Mouse (Mus musculus): ENCODE data around the gene Rbm18. TPM values are rescaled to one million over a fixed set of nuclear protein-coding genes. Genes with fewer than 3 reads are reported as not detected.

Gene Rbm18
- polyA plus RNA-seq, 1 experiment: 4.3 TPM

DNA sequence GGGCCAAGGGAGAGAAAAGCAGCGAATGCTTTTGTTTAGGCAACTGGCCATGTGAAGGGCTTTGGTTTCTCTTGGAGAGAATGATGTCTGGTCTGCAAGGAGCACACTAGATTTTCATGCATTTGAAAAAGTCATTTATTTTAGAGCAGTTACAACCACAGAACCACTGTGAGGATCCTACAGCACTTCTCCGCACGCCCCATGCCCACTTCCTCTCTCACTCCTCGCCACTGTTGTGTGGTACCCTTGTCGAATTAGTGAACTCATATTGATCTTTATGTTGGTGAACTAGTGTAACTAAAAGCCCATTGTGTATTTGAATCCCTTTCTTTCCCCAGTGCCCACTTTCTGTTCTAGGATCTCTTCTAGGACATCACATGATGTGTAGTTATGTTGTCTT is 61.4 kb downstream of the Rbm18 start:
- TF ChIP-seq CTCF (IDR thresholded peaks at IDR 0.05; ENCODE audit: extremely low read depth, insufficient read length, insufficient replicate concordance, low read depth, low read length): no peak
- TF ChIP-seq POLR2A (IDR thresholded peaks at IDR 0.05; ENCODE audit: low read depth, low read length): no peak
- WGBS: 83% methylated on average over 5 of the region's 5 CpGs

GRCm38 (mm10) chr2:36073781-36074180 is 62.8 kb downstream of the Rbm18 start:
- Histone ChIP-seq H3K4me1 (ENCODE audit: control insufficient read depth, insufficient read depth, insufficient read length, low read length) (no peaks in the 10 kb centered on the region), H3K4me3 (ENCODE audit: low read depth, low read length) (no peak overlapping the region), H3K36me3 (ENCODE audit: control insufficient read depth, insufficient read depth, low read length) (no peaks in the 10 kb centered on the region), H3K27ac (ENCODE audit: insufficient read depth, low read depth, low read length) (no peak overlapping the region), H3K27me3 (ENCODE audit: control insufficient read depth, insufficient read depth, low read length) (peaks cover 3% of the 10 kb centered on the region; the same call in 1 of the 2 replicates)
- WGBS: 30% methylated on average over 3 of the region's 3 CpGs
- TF ChIP-seq CTCF (IDR thresholded peaks at IDR 0.05; ENCODE audit: extremely low read depth, insufficient read length, insufficient replicate concordance, low read depth, low read length) (no peak), POLR2A (IDR thresholded peaks at IDR 0.05; ENCODE audit: low read depth, low read length) (no peak)

More for the DNA sequence above, 61.4 kb downstream of the Rbm18 start:
- H3K36me3 ChIP-seq (ENCODE audit: control insufficient read depth, insufficient read depth, low read length): no peaks in the 10 kb centered on the region
- H3K27me3 ChIP-seq (ENCODE audit: control insufficient read depth, insufficient read depth, low read length): peaks cover 3% of the 10 kb centered on the region; the same call in 1 of the 2 replicates
- no peak overlapping the region for H3K27ac ChIP-seq (ENCODE audit: insufficient read depth, low read depth, low read length)
- H3K4me1 ChIP-seq (ENCODE audit: control insufficient read depth, insufficient read depth, insufficient read length, low read length): no peaks in the 10 kb centered on the region
- no peak overlapping the region for H3K4me3 ChIP-seq (ENCODE audit: low read depth, low read length)

DNA sequence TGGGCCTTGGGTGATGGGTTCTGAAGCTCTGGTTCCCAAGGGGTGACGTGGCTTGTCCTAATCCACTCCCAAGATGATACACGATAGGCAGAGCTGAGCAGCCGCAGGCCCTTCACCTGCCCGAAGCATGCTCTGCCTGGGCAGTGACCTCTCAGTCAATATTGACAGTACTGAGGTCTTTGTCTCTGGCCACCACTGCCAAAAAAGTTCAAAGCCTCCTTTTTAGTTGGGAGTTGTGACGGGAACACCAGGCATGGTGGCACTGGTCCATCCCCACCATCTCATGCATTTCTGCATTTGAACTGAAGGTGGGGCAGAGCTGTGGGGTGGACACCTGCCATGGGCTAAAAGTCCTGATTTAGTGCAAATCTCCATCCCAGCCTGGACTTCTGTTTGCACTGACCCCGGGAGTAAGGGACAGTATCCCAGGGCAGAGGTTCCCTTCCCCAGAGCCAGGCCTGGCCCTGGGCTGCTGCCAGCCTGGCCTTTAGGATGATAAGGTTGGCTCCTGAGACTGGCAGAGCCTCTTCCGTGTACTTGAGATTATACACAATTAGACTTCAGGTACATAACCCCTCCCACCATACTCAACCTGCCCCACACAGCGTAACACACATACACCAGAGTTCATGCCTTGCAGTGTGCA is 64.8 kb downstream of the Rbm18 start:
- H3K27ac ChIP-seq (ENCODE audit: insufficient read depth, low read depth, low read length): no peak overlapping the region
- TF ChIP-seq CTCF (IDR thresholded peaks at IDR 0.05; ENCODE audit: extremely low read depth, insufficient read length, insufficient replicate concordance, low read depth, low read length): no peak
- TF ChIP-seq POLR2A (IDR thresholded peaks at IDR 0.05; ENCODE audit: low read depth, low read length): no peak
- 39% methylated on average over 8 of the region's 8 CpGs for WGBS
- H3K4me1 ChIP-seq (ENCODE audit: control insufficient read depth, insufficient read depth, insufficient read length, low read length): no peaks in the 10 kb centered on the region
- no peak overlapping the region for H3K4me3 ChIP-seq (ENCODE audit: low read depth, low read length)
- H3K36me3 ChIP-seq (ENCODE audit: control insufficient read depth, insufficient read depth, low read length): no peaks in the 10 kb centered on the region
- no peaks in the 10 kb centered on the region; the same call in 1 of the 2 replicates for H3K27me3 ChIP-seq (ENCODE audit: control insufficient read depth, insufficient read depth, low read length)

- no peaks in the 10 kb centered on the region for H3K4me1 ChIP-seq (ENCODE audit: control insufficient read depth, insufficient read depth, insufficient read length, low read length)
- no peak overlapping the region for H3K27ac ChIP-seq (ENCODE audit: insufficient read depth, low read depth, low read length)
- 75% methylated on average over 9 of the region's 9 CpGs for WGBS
- TF ChIP-seq CTCF (IDR thresholded peaks at IDR 0.05; ENCODE audit: extremely low read depth, insufficient read length, insufficient replicate concordance, low read depth, low read length) (no peak), POLR2A (IDR thresholded peaks at IDR 0.05; ENCODE audit: low read depth, low read length) (no peak)
- H3K4me3 ChIP-seq (ENCODE audit: low read depth, low read length): no peak overlapping the region
- H3K27me3 ChIP-seq (ENCODE audit: control insufficient read depth, insufficient read depth, low read length): no peaks in the 10 kb centered on the region
- H3K36me3 ChIP-seq (ENCODE audit: control insufficient read depth, insufficient read depth, low read length): no peaks in the 10 kb centered on the region
These were observed 69.4 kb downstream of the Rbm18 start for GRCm38 (mm10) chr2:36067132-36067531.

Other genes starting within 250 kb of the Rbm18 start
- 0.48 and 0.91 TPM in 2 replicates for gene Ttll11, start 156.9 kb downstream of the Rbm18 start, polyA plus RNA-seq (2012; rRNA removed)
- gene Ndufa8, start 87.4 kb downstream of the Rbm18 start, polyA plus RNA-seq (2012; rRNA removed): 59.6 and 86.0 TPM in 2 replicates
- gene Morn5, start 87.3 kb downstream of the Rbm18 start, polyA plus RNA-seq (2012; rRNA removed): not detected in 2 replicates
- 0.75 and 1.3 TPM in 2 replicates for gene Lhx6, start 31.4 kb downstream of the Rbm18 start, polyA plus RNA-seq (2012; rRNA removed)
- gene Mrrf, start 384 bp downstream of the Rbm18 start, polyA plus RNA-seq (2012; rRNA removed): 10.6 and 18.0 TPM in 2 replicates
- gene Ptgs1, start 93.7 kb upstream of the Rbm18 start, polyA plus RNA-seq (2012; rRNA removed): 24.4 and 24.7 TPM in 2 replicates
- gene Olfr338, start 236.7 kb upstream of the Rbm18 start, polyA plus RNA-seq (2012; rRNA removed): not detected in 2 replicates